Mouse (Mus musculus): ENCODE results near the gene Gba.

DNA sequence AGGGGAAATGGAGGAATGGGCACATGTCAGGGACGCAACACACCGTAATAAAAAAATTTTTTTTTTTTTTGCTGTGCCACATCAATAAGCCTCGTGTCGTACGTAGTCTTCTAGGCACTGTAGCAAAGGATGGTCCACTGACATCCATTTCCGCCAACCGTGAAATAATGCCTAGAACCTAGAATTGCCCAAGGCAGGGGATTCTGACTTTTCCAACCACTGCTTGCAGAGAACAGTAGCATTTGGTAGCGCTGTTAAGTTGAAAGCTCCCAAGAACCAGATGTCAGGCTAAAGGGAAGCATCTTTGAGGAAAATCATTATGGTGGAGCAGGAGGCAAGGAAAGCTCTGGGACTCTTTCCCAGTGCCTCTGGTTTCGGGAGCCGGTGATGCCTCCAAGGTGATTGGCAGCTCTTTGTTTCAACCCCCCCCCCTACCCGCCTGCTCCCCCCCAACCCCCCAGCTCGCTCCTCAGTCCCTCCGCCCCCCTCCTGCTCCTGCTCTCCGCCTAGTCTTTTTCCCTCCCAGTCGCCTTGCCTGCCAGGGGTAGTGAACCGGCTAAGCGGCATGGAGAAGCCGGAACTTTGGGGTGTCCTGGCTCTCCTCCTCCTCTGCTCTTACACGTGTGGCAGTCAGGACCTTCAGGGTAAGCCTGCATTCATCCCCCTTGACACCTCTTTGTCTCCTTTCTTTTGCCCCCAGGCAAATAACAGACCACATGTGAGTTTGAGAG is 12.1 kb downstream of the Gba start, which contains the start of gene Thbs3:
- TF ChIP-seq E2F4 (IDR thresholded peaks at IDR 0.05; ENCODE audit: insufficient read depth) (no peak), USF1 (IDR thresholded peaks at IDR 0.05; ENCODE audit: low read depth) (no peak), POLR2A (IDR thresholded peaks at IDR 0.05; ENCODE audit: insufficient read length, low read depth) (no peak), POLR2AphosphoS2 (IDR thresholded peaks at IDR 0.05; ENCODE audit: insufficient read length, low read depth) (no peak)

All from myocyte (in vitro differentiated cells).